Mouse (Mus musculus) spleen, postnatal 36 days (tissue): Measurements from ENCODE around the gene Fam131c.
A peak's percentile ranks its signal among the peaks of the same experiment; 100 is the strongest.

Experiments
- DNase-seq, 2 experiments: peaks; one replicate each; pipeline ENCODE4 v3.0.0; 2022; ENCODE audit warnings: low spot score in 2 of 2, mixed read lengths in 1 of 2

The Fam131c gene

DNA sequence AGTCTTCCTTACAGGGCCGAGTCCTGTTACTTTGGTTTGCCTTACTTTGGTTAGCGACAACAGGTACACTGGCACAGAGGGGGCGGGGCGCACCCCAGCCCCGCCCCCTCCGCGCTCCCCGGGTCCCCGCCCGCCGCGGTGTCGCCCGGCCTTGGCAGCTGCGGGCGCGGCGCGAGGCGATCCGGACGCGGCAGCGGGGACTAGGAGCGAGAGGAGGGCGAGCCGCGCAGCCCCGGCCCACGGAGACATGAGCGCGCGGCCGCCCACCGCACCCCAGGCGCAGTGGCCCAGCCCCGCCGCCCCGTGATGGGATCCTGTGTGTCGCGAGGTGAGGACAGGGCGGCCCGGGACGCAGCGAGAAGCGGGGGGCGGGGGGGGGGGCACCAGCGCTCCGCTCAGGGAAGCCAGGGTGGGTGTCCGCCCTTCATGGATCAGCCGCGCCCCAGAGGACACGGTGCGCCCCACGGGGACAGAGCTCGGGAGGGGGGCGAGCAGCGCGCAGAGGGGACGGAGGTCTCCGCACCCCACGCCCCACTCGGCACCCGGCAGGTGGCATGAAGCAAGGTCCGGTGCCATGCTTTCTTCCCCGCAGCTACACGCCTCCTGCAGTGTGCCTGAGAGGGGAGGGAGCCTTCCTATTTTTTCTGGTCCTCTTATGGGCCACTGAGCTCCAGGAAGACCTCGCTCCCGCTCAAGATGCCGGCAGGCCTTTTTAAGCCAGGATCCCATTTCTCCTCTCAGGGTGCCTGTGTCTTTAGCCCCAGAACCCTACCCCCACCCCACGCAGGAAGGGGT, at the start of gene Fam131c:
Gene Fam131c (plus strand): TSS at position 224 of the 795 bp plus-strand sequence.
- DNase-seq, result no peak

GRCm38 (mm10) chr4:141322526-141322925, 45.5 kb upstream of the Fam131c start:
- DNase-seq, result no peak

GRCm38 (mm10) chr4:141324771-141325191, 43.2 kb upstream of the Fam131c start:
- DNase-seq, result no peak

GRCm38 (mm10) chr4:141325636-141326035, 42.4 kb upstream of the Fam131c start:
- DNase-seq, result no peak

- DNase-seq, result no peak
These were observed 40.9 kb upstream of the Fam131c start for GRCm38 (mm10) chr4:141327075-141327474.

DNA sequence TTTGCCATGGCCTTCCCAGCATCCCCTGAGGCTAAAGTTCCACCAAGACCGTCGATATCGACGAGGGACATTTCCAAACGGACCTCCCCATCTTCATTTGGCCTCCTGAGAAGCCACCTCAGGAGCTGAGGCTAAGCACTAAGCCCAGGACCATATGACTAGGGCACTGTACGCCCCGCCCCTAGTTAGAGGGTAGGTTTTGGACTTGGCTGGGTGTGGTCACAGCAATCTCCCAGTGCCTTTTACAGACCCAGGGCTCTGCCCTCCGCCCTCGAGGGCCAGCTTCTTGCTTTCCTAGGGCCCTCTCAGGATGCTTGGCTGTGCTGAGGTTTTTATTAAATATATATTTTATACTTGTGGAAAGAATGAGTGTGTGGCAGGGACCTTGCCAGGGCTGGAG, 39.3 kb upstream of the Fam131c start:
- DNase-seq, result no peak

DNA sequence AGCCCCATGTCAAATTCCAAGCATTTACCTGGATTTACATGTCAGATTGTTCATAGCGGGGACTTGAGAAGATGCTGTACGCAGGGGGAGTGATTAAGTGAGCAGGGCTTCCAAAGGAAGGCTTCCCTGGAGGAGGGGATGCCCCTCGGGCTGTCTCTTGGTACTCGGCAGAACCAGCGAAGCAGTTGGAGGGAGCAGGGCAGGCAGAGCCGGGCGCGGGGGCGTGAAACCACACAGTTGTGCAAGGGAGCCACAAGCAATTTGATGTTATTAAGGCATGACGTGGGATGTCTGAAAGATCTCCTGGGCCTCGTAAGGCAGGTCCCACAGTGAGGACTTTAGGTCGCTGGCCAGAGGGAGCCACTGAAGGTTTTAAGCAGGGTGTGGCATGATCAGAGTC, 38.1 kb upstream of the Fam131c start:
- no peak for DNase-seq

DNA sequence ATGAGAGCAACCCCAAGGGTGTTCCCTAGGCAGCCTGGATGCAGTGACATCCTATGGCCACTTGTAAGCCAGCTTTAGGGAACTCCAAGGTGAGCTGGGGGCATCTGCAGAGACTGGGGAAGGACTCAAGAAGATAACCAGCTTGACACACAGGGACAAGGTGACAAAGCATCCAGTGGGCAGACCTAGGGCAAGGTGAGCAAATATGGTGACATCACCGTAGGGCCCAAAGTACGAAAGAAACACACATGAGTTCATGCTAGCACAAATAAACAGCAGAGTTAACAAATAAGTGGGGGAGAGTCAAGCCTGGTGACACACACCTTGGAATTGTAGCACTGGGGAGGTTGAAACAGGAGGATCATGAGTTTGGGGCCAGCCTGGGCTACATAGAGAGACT, 36.6 kb upstream of the Fam131c start:
- DNase-seq, result no peak

DNA sequence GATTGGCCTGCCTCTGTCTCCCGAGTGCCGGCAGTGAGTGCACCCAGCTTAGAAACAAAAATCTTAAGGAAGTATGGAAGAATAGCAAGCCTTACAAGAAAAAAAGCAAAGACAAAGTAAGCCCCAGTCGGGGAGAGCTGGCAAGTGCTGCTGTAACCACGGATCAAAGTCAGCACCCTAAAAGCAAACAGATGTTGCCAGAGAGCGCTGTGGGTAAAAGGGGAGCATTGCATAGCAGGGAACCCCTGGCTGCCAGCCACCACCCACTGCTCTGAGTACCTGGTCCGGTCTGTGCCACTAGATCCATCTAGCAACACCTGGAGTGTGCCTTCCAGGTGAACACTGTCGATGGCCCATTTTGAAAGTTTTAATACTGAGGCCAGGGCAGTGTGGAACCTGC, 35.8 kb upstream of the Fam131c start:
- DNase-seq, result no peak

- DNase-seq, result no peak
These were observed 33.3 kb upstream of the Fam131c start for GRCm38 (mm10) chr4:141334695-141335094.

DNA sequence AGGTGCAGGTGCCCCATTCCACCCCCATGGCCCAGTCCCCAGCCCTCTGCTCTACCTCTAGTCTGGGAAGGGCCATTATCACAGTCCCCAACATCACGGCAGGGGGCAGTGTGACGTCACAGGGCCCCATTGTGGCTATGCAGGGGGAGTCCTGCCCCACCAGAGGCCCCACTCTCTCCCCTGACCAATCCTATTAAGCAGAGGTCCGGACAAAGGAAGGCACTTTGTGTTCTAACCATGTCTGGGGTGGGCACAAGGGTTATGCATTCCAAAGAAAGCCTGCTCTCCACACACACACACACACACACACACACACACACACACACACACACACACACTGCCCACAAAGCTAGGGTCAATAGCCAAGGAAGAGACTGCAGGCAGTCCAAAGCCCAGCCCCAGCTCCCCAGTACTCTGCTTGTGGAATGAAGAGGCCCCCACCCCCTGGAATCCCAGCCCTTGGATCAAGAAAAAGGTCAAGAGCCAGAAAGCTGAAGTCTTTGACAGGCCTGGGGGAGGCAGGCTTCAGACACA, 32.7 kb upstream of the Fam131c start:
- no peak for DNase-seq

DNA sequence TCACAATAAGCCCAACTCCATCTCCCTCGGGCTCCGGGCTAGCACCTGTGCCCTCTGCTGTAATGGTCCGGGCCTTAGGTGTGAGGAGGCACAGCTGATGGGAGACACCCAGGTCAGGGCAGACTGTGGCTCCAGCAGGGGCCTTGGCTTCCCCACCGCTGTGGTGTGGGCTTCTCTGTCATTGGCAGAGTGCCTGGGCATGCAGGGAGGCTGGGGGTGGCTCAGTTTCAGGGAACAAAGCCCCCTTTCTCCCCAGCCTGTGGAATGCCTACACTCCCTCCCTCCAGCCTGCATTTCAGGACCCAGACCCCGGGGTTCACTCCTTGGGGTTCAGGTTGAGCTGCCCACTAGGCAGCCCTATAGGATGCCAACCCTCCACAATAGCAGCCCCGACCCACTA, 31.8 kb upstream of the Fam131c start:
- no peak for DNase-seq

DNA sequence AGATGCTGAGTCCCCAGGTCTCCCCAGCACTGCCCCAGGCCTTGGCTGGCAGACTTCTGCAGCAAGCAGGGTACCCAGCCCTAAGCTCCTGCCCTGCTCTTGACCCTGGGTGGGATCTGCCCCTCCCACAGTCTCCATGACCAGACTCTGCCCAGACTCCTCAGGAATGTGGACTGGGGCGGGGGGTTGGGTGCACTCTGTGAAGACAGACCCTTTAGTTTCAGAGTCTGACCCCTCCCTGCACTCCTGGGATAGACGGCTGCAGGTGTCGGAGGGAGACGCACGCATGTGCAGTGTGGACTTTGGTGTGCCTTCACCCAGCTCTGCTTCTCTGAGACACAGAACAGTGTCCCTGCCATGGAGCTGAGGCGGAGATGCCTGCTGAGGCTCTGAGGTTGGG, 30.0 kb upstream of the Fam131c start:
- no peak for DNase-seq

DNA sequence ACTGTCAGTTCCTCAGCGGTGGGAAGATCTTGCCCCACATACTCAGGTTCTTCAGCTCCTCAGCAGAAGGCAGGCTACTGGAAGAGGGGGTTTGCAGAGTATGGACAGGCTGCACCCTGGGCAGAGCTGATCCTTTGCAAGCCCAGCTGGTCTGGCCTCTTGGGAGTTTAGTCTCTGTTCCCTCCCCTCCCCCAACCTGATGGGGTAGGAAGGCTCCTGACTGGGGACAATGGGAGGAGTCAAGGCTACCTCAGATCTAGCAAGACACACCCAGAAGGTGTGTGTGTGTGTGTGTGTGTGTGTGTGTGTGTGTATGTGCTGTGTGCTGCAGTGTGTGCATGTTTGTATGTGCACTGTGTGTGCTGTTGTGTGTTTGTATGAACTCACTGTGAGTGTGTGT, 29.2 kb upstream of the Fam131c start:
- DNase-seq, result no peak

GRCm38 (mm10) chr4:141341477-141341876, 26.5 kb upstream of the Fam131c start:
- DNase-seq, result no peak

- DNase-seq, result no peak
These were observed 24.5 kb upstream of the Fam131c start for GRCm38 (mm10) chr4:141343515-141343914.

GRCm38 (mm10) chr4:141345219-141345618, 22.8 kb upstream of the Fam131c start:
- DNase-seq, result no peak

DNA sequence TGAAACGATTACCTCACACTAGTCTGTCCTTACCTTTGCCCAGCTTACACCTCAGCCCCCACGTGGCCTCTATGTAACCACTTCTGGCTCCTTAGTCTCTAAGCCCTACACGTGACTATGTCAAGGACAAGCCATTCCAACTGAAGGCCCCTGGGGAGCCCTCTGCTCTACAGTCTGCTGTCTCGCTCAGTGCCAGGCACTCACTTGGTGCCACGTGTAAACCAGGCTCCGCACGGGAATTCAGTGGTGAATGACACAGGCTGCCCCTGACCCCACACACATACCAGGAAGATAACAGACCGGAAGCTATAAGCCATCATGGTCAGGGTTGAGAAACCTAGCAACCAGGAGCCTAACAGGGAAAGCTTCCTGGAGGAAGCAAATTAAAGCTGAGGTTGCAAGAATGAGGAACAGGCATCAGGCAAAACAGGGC, 20.6 kb upstream of the Fam131c start:
- DNase-seq, result no peak

DNA sequence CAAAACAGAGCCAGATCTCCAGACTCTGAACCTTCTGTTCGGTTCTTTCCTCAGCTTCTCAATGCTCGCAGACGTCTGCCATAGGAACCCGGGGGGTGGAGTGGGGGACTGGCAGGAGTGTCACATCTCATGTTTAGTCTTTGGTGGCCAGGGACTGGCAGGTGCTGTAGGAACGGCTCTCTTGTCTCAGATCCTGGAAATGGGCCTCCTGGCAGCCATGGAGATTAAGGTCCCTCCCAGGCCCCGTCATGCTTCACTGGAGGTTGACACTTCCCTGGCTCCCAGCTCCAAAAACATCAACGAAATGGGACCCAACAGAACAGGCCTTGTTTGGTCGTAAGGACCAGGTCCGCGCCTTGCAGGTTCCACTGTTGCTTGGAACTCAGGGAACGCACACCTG, 19.4 kb upstream of the Fam131c start:
- DNase-seq, result no peak

GRCm38 (mm10) chr4:141350015-141350414, 18.0 kb upstream of the Fam131c start:
- DNase-seq, result no peak

DNA sequence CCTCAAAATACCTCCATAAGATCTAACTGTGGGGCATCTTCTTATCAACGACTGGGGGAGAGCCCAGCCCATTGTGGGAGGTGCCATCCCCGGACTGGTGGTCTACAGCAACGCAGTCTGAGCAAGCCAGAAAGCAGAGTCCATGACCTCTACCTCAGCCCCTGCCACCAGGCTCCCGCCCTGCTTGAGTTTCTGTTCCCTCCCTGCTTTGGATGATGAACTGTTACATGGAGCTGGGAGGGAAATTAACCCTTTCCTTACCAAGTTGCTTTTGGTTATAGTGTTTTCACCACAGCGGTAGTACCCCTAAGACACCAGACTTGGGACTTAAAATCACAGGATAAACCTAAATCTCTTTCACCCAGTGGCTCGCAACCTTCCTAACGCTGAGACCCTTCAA, 16.0 kb upstream of the Fam131c start:
- DNase-seq, result no peak

- peak in 1 of 2 experiments; percentile 21 for DNase-seq
These were observed 15.0 kb upstream of the Fam131c start for GRCm38 (mm10) chr4:141352986-141353385.

GRCm38 (mm10) chr4:141353868-141354267, 14.2 kb upstream of the Fam131c start:
- DNase-seq, result peak; percentile 63 to 74

GRCm38 (mm10) chr4:141357811-141358210, 10.2 kb upstream of the Fam131c start:
- no peak for DNase-seq
